Mouse (Mus musculus): ENCODE measurements at regions not wholly inside any gene's neighbourhood (a gene's known extent, or its start where the extent isn't known, plus 50 kb on each side); places are given as distances from the start of the nearest gene placed in this dataset.

GRCm38 (mm10) chr9:69581236-69581635 lies 127.8 kb downstream of the Anxa2 start:
- TF ChIP-seq CTCF (IDR thresholded peaks at IDR 0.05; ENCODE audit: borderline replicate concordance, insufficient read depth, low read depth, low read length) (no peak), POLR2A (IDR thresholded peaks at IDR 0.05; ENCODE audit: borderline replicate concordance, insufficient read depth, low read length) (no peak)
